Mouse (Mus musculus) kidney, adult 2 months (tissue): ENCODE data around the gene Unc13a. TPM values are rescaled to one million over a fixed set of nuclear protein-coding genes. Genes with fewer than 3 reads are reported as not detected.
A peak's percentile ranks its signal among the peaks of the same experiment; 100 is the strongest.
"Not testable (repeated sequence)": the region's sequence is repeated elsewhere in the genome, so short reads cannot be mapped to it uniquely, and the experiment has no call there.

ENCODE experiments used
- DNase-seq: peaks from one replicate; pipeline ENCODE4 v3.0.0; 2021
- H3K27ac ChIP-seq: fragments of 200-500 bp; 2 replicates; pipeline ENCODE4 v1.5.1; 2012; ENCODE audit warnings: low read depth, low read length, control low read depth, inconsistent platforms; ENCODE audit not compliant: insufficient read depth
- H3K27me3 ChIP-seq: fragments of 200-500 bp; replicated peaks from 2 replicates; pipeline ENCODE4 v1.6.1; 2012; ENCODE audit warnings: mild to moderate bottlenecking, moderate library complexity, low read length, inconsistent platforms; ENCODE audit not compliant: control insufficient read depth, insufficient read depth
- H3K36me3 ChIP-seq: fragments of 200-500 bp; 2 replicates; pipeline ENCODE4 v1.6.1; 2012; ENCODE audit warnings: mild to moderate bottlenecking, moderate library complexity, low read length, inconsistent platforms; ENCODE audit not compliant: control insufficient read depth, insufficient read depth
- H3K4me1 ChIP-seq: fragments of 200-500 bp; 2 replicates; pipeline ENCODE4 v1.6.1; 2011; ENCODE audit warnings: low read length; ENCODE audit not compliant: control insufficient read depth, insufficient read depth
- H3K4me3 ChIP-seq: fragments of 200-500 bp; 2 replicates; pipeline ENCODE4 v1.5.1; 2011; ENCODE audit warnings: mild to moderate bottlenecking, low read depth, low read length, control low read depth; ENCODE audit not compliant: insufficient read depth
- CTCF ChIP-seq: fragments of 200-500 bp; conservative IDR thresholded peaks from 2 replicates; pipeline ENCODE4 v1.5.1; 2011; ENCODE audit warnings: low read depth, mild to moderate bottlenecking, control low read depth, low read length, moderate library complexity, mixed read lengths; ENCODE audit not compliant: insufficient read depth, insufficient read length
- POLR2A ChIP-seq: fragments of 200-500 bp; IDR thresholded peaks from one replicate; pipeline ENCODE4 v1.6.1; 2011; ENCODE audit warnings: low read depth, low read length, control low read depth
- WGBS: fragments of 180-500 bp; shearing (Covaris S2); methylation state at CpG from one replicate; pipeline ENCODE4 v1.1.7; 2018; 5-methylcytosine and 5-hydroxymethylcytosine counted together
- polyA plus RNA-seq: library from polyadenylated mRNA; depleted of rRNA; stranded (reverse); fragments of >200 nt; gene quantifications from 2 replicates; pipeline ENCODE4 v1.2.3, GENCODE M21; 2012

Unc13a gene
- polyA plus RNA-seq, 1 experiment: 2.1 TPM

- TF ChIP-seq POLR2A (no peak), CTCF (no peak)
- Histone ChIP-seq H3K27ac (no peak overlapping the region), H3K27me3 (no peaks in the 10 kb centered on the region), H3K36me3 (no peaks in the 10 kb centered on the region), H3K4me3 (no peak overlapping the region), H3K4me1 (no peaks in the 10 kb centered on the region)
- whole genome bisulfite sequencing: 83% methylated on average over 2 of the region's 2 CpGs
- DNase-seq: no peak
Measured at GRCm38 (mm10) chr8:71711574-71711973, 40.0 kb upstream of the Unc13a start.

DNA sequence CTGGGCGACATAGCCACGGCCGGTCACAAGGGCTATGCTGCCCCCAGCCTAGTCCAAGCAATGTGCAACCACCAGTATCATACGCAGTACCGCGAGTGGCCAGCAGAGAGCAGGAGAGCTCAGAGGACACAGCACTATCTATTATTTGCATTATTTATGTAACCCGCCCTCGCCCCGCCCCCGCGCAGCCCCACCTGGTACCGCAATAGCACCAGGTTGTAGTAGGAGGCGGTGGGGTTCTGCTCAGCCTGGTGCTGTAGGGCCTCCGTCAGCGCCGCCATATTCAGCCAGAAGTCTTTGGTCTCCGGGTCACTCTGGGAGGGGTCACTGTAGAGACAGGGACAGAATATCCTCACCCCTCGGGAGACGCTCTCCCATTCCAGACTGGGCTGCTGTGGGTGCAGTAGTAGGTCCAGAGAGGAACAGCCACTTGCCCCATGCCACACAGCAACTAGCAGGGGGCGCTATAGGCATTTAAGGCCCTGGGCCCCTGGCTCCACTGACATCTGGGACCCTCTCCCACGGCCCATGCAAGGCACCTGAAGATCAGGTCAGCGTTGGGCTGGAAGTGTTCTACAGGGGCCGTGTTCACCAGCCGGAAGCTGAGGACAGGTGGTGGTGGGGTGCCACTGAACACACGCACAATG lies 38.4 kb upstream of the Unc13a start:
- TF ChIP-seq POLR2A (no peak), CTCF (peak; percentile 79)
- H3K4me3 ChIP-seq: no peak overlapping the region
- WGBS: 21% methylated on average over 25 of the region's 25 CpGs
- H3K36me3 ChIP-seq: no peaks in the 10 kb centered on the region
- no peaks in the 10 kb centered on the region for H3K4me1 ChIP-seq
- no peak overlapping the region for H3K27ac ChIP-seq
- H3K27me3 ChIP-seq: no peaks in the 10 kb centered on the region
- peak; percentile 75 for DNase-seq

DNA sequence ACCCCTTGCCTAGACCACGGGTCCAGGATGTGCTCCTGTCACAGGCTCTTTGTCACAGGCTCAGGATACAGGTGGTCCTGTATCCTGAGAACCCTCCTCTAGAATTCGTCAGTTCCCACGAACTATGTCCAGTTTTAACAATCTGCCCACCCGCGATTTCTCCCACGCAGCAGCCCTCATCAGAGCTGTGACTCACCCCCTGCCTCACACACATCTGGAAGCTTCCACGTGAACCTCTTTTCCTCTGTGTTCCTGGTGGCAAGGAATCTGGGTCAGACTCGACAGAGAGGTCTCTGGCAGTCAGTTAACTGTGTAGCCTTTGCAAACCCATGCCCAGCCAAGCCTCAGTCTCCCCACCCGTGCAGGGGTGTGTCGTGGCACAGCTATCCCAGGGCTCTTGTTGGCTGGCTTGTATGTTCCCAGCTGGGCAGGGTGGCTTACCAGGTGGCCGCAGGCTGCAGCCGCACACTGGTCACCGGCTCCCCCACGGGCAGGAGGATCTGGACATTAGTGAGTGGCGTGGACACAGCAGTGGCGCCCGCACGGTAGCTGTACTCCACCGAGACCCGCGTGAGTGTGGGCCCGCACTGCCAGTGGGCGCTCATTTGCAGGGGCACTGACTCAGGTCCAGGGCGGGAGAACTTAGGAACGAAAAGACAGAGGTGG lies 37.7 kb upstream of the Unc13a start:
- no peaks in the 10 kb centered on the region for H3K4me1 ChIP-seq
- no peak for DNase-seq
- no peak overlapping the region for H3K27ac ChIP-seq
- 43% methylated on average over 25 of the region's 25 CpGs for WGBS
- H3K4me3 ChIP-seq: no peak overlapping the region
- H3K27me3 ChIP-seq: no peaks in the 10 kb centered on the region
- H3K36me3 ChIP-seq: no peaks in the 10 kb centered on the region
- TF ChIP-seq CTCF: no peak
- TF ChIP-seq POLR2A: no peak

GRCm38 (mm10) chr8:71707874-71708273 lies 36.3 kb upstream of the Unc13a start:
- no peaks in the 10 kb centered on the region for H3K27me3 ChIP-seq
- no peak overlapping the region for H3K4me3 ChIP-seq
- 51% methylated on average over 8 of the region's 8 CpGs for WGBS
- H3K27ac ChIP-seq: no peak overlapping the region
- H3K36me3 ChIP-seq: no peaks in the 10 kb centered on the region
- DNase-seq: peak; percentile 44
- no peaks in the 10 kb centered on the region for H3K4me1 ChIP-seq
- TF ChIP-seq POLR2A (no peak), CTCF (peak; percentile 68)

DNA sequence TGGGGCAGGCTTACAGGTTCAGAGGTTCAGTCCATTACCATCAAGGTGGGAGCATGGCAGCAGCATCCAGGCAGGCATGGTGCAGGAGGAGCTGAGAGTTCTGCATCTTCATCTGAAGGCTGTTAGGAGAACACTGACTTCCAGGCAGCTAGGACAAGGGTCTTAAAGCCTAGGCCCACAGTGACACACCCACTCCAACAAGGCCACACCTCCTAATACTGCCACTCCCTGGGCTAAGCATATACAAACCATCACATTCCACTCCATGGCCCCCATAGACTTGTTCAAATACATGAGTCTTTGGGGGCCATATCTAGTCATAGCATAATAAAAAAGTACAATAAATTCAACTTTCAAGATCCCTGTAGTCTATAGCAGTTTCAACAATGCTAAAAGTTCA lies 31.8 kb upstream of the Unc13a start:
- not testable (repeated sequence) for H3K27me3 ChIP-seq, DNase-seq, H3K4me1 ChIP-seq, H3K4me3 ChIP-seq, H3K27ac ChIP-seq, H3K36me3 ChIP-seq

GRCm38 (mm10) chr8:71702923-71703322 lies 31.4 kb upstream of the Unc13a start:
- H3K4me3 ChIP-seq: no peak overlapping the region
- TF ChIP-seq CTCF: no peak
- no peak for TF ChIP-seq POLR2A
- H3K36me3 ChIP-seq: no peaks in the 10 kb centered on the region
- no peak overlapping the region for H3K27ac ChIP-seq
- DNase-seq: no peak
- H3K27me3 ChIP-seq: no peaks in the 10 kb centered on the region
- 78% methylated on average over 3 of the region's 3 CpGs for WGBS
- H3K4me1 ChIP-seq: no peaks in the 10 kb centered on the region

GRCm38 (mm10) chr8:71702087-71702432 lies 30.5 kb upstream of the Unc13a start:
- Histone ChIP-seq H3K4me3 (no peak overlapping the region), H3K36me3 (no peaks in the 10 kb centered on the region), H3K4me1 (no peaks in the 10 kb centered on the region), H3K27ac (no peak overlapping the region), H3K27me3 (no peaks in the 10 kb centered on the region)
- WGBS: 49% methylated on average over 4 of the region's 4 CpGs
- TF ChIP-seq POLR2A: no peak
- 0 out of 2 replicates have a peak, but pooled peaks have one; percentile 10 for TF ChIP-seq CTCF
- DNase-seq: no peak
